Mouse (Mus musculus) myocyte (in vitro differentiated cells): Measurements from ENCODE around the gene 4930469K13Rik.

Experiments
- MAX ChIP-seq: IDR thresholded peaks from one replicate; pipeline ENCODE4 v1.6.1; 2011; ENCODE audit warnings: low read depth, mild to moderate bottlenecking, control low read depth
- POLR2A ChIP-seq: IDR thresholded peaks from one replicate; pipeline ENCODE4 v1.6.1; 2011; ENCODE audit warnings: low read depth, mild to moderate bottlenecking, control low read depth, moderate library complexity; ENCODE audit not compliant: insufficient read length
- POLR2AphosphoS2 ChIP-seq: IDR thresholded peaks from one replicate; pipeline ENCODE4 v1.6.1; 2011; ENCODE audit warnings: low read depth, control low read depth; ENCODE audit not compliant: insufficient read length
- TCF12 ChIP-seq: IDR thresholded peaks from one replicate; pipeline ENCODE4 v1.6.1; 2011; ENCODE audit warnings: mild to moderate bottlenecking, control low read depth; ENCODE audit not compliant: poor library complexity, insufficient read depth, severe bottlenecking

DNA sequence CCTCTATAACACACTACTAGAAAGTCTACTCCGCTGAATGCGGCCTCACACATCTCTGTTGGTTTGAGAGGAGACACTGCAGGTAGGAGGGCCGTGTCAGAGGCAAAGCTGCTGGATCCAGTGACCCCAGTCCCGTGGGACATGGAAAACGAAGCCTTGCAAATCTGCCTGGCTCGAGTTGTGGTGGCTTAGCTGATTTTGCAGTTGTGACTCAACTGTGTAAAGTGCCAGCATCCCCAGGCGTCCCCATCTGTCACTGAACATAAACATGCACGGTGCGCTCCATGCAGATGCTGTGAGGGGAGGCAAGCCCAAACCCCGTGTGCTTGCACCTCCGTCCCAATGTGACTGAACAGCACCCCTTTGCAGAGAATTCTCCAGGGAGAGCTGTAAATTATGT, 168.9 kb downstream of the 4930469K13Rik start:
- TF ChIP-seq POLR2A (no peak), MAX (no peak), POLR2AphosphoS2 (no peak), TCF12 (no peak)
